Mouse (Mus musculus) CH12.LX (cell line): ENCODE results near the gene Myt1l. TPM values are rescaled to one million over a fixed set of nuclear protein-coding genes. Genes with fewer than 3 reads are reported as not detected.

Source experiments
- DNase-seq: peaks from one replicate; pipeline ENCODE4 v3.0.0-alpha.2; 2013; ENCODE audit errors: extremely low read depth
- H3K27ac ChIP-seq: 2 replicates; pipeline ENCODE4 v1.5.1; 2012; ENCODE audit warnings: low read depth, mild to moderate bottlenecking, control low read depth, moderate library complexity; ENCODE audit not compliant: insufficient read depth
- H3K27me3 ChIP-seq: replicated peaks from 2 replicates; pipeline ENCODE3; 2012; ENCODE audit warnings: inconsistent platforms
- H3K36me3 ChIP-seq, 2 experiments: replicated peaks in 1 of 2; 2 replicates each; pipeline versions ENCODE3 to v1.6.1; 2012; ENCODE audit warnings: inconsistent platforms in 1 of 2, low read length in 1 of 2, mild to moderate bottlenecking in 1 of 2, mixed read lengths in 1 of 2, moderate library complexity in 1 of 2; ENCODE audit not compliant: control insufficient read depth in 1 of 2, insufficient read depth in 1 of 2
- H3K4me1 ChIP-seq, 2 experiments: 2 replicates each; pipeline ENCODE4 v1.6.1; 2012; ENCODE audit warnings: inconsistent platforms in 1 of 2, moderate library complexity in 1 of 2; ENCODE audit not compliant: insufficient read depth in 2 of 2, control insufficient read depth in 1 of 2
- H3K4me2 ChIP-seq: 2 replicates; pipeline ENCODE4 v1.6.1; 2012; ENCODE audit warnings: low read depth, mild to moderate bottlenecking, control low read depth; ENCODE audit not compliant: poor library complexity, insufficient read depth, severe bottlenecking
- H3K4me3 ChIP-seq, 3 experiments: fragments of 150-350 bp in 1 of 3; sonication (generic) in 1 of 3; replicated peaks in 1 of 3; 2 replicates each; pipeline versions ENCODE3 to v1.5.1; 2011 to 2012; ENCODE audit warnings: low read depth in 2 of 3, low read length in 2 of 3, mild to moderate bottlenecking in 2 of 3, moderate library complexity in 2 of 3, control low read depth in 1 of 3, improper control_type of control experiment in 1 of 3, inconsistent platforms in 1 of 3, mixed read lengths in 1 of 3; ENCODE audit not compliant: poor library complexity in 1 of 3
- H3K79me2 ChIP-seq: replicated peaks from 2 replicates; pipeline ENCODE4 v1.6.1; 2012; ENCODE audit warnings: mild to moderate bottlenecking, moderate library complexity; ENCODE audit not compliant: control insufficient read depth, poor library complexity, insufficient read depth, severe bottlenecking; ENCODE audit errors: extremely low read depth
- H3K9ac ChIP-seq: 2 replicates; pipeline ENCODE4 v1.6.1; 2012; ENCODE audit warnings: low read depth, mild to moderate bottlenecking, control low read depth, moderate library complexity; ENCODE audit not compliant: insufficient read depth
- H3K9me3 ChIP-seq: replicated peaks from 2 replicates; pipeline ENCODE3; 2012; ENCODE audit warnings: low read length, inconsistent platforms, mixed read lengths
- BHLHE40 ChIP-seq: IDR thresholded peaks from 2 replicates; pipeline ENCODE4 v1.6.1; 2011; ENCODE audit warnings: mild to moderate bottlenecking, low read depth, low read length, improper control_type of control experiment
- E2F4 ChIP-seq: IDR thresholded peaks from 2 replicates; pipeline ENCODE4 v1.6.1; 2011; ENCODE audit warnings: low read depth, low read length, improper control_type of control experiment; ENCODE audit not compliant: insufficient replicate concordance
- ELF1 ChIP-seq: IDR thresholded peaks from 2 replicates; pipeline ENCODE4 v1.6.1; 2014; ENCODE audit warnings: low read depth, mild to moderate bottlenecking, inconsistent platforms, low read length, improper control_type of control experiment
- ETS1 ChIP-seq: conservative IDR thresholded peaks from 2 replicates; pipeline ENCODE4 v1.6.1; 2012; ENCODE audit warnings: low read depth, mild to moderate bottlenecking, inconsistent platforms, low read length, improper control_type of control experiment, moderate library complexity
- HCFC1 ChIP-seq: IDR thresholded peaks from 2 replicates; pipeline ENCODE4 v1.6.1; 2012; ENCODE audit warnings: low read depth, mild to moderate bottlenecking, inconsistent platforms, low read length, improper control_type of control experiment
- IRF4 ChIP-seq: IDR thresholded peaks from 2 replicates; pipeline ENCODE4 v1.6.1; 2014; ENCODE audit warnings: low read depth, mild to moderate bottlenecking, inconsistent platforms, low read length, improper control_type of control experiment
- JUN ChIP-seq: IDR thresholded peaks from 2 replicates; pipeline ENCODE4 v1.6.1; 2011; ENCODE audit warnings: low read depth, mild to moderate bottlenecking, low read length, improper control_type of control experiment, moderate library complexity; ENCODE audit not compliant: insufficient read depth
- JUND ChIP-seq: conservative IDR thresholded peaks from 2 replicates; pipeline ENCODE4 v1.6.1; 2011; ENCODE audit warnings: low read depth, low read length, improper control_type of control experiment
- MAX ChIP-seq: IDR thresholded peaks from 2 replicates; pipeline ENCODE4 v1.6.1; 2011; ENCODE audit warnings: low read length, improper control_type of control experiment
- MAZ ChIP-seq: IDR thresholded peaks from 2 replicates; pipeline ENCODE4 v1.6.1; 2012; ENCODE audit warnings: low read depth, mild to moderate bottlenecking, inconsistent platforms, low read length, improper control_type of control experiment, moderate library complexity
- MXI1 ChIP-seq: IDR thresholded peaks from 2 replicates; pipeline ENCODE4 v1.6.1; 2011; ENCODE audit warnings: mild to moderate bottlenecking, low read depth, low read length, improper control_type of control experiment
- NELFE ChIP-seq: IDR thresholded peaks from 2 replicates; pipeline ENCODE4 v1.6.1; 2011; ENCODE audit warnings: low read depth, low read length, improper control_type of control experiment
- NRF1 ChIP-seq: IDR thresholded peaks from 2 replicates; pipeline ENCODE4 v1.6.1; 2014; ENCODE audit warnings: low read depth, mild to moderate bottlenecking, inconsistent platforms, low read length, improper control_type of control experiment, moderate library complexity
- PAX5 ChIP-seq: IDR thresholded peaks from 2 replicates; pipeline ENCODE4 v1.6.1; 2012; ENCODE audit warnings: low read length, inconsistent platforms, mixed read lengths
- POLR2AphosphoS2 ChIP-seq: IDR thresholded peaks from 2 replicates; pipeline ENCODE4 v1.6.1; 2011; ENCODE audit warnings: low read depth, low read length, improper control_type of control experiment
- SIN3A ChIP-seq: IDR thresholded peaks from 2 replicates; pipeline ENCODE4 v1.6.1; 2012; ENCODE audit warnings: low read length, improper control_type of control experiment, inconsistent platforms
- SMC3 ChIP-seq: IDR thresholded peaks from 2 replicates; pipeline ENCODE4 v1.6.1; 2011; ENCODE audit warnings: low read depth, low read length, improper control_type of control experiment
- UBTF ChIP-seq: IDR thresholded peaks from 2 replicates; pipeline ENCODE4 v1.6.1; 2012; ENCODE audit warnings: low read depth, mild to moderate bottlenecking, inconsistent platforms, low read length, improper control_type of control experiment, moderate library complexity
- ZKSCAN1 ChIP-seq: IDR thresholded peaks from 2 replicates; pipeline ENCODE4 v1.6.1; 2012; ENCODE audit warnings: low read depth, inconsistent platforms, low read length, improper control_type of control experiment, borderline replicate concordance
- ZMIZ1 ChIP-seq: IDR thresholded peaks from 2 replicates; pipeline ENCODE4 v1.6.1; 2012; ENCODE audit warnings: low read depth, mild to moderate bottlenecking, inconsistent platforms, low read length, improper control_type of control experiment
- ZNF384 ChIP-seq: IDR thresholded peaks from 2 replicates; pipeline ENCODE4 v1.6.1; 2012; ENCODE audit warnings: low read depth, low read length, improper control_type of control experiment, inconsistent platforms
- dilution Hi-C: fragments of 300-500 bp; cut with MboI; formaldehyde crosslinking; loops from 2 replicates; pipeline ENCODE4 v1.14.3; 2020; ENCODE audit warnings: low sequenced_read_pairs; ENCODE audit not compliant: extremely low pct_unique_long_range_greater_than_20kb, extremely low pct_ligation_motif_present
- in situ Hi-C: fragments of 300-500 bp; cut with MboI; formaldehyde crosslinking; loops from 3 replicates; pipeline ENCODE4 v1.14.3; 2019; ENCODE audit warnings: low sequenced_read_pairs, low pct_ligation_motif_present, low pct_unique_long_range_greater_than_20kb, mixed read lengths
- polyA plus RNA-seq: library from polyadenylated mRNA; unstranded; fragments of >175 nt; gene quantifications from 2 replicates; pipeline ENCODE4 v1.2.1, GENCODE M21; 2012; ENCODE audit warnings: low read depth; ENCODE audit not compliant: insufficient read length
- total RNA-seq, 2 experiments: library from RNA; depleted of rRNA; stranded (reverse); fragments of 300-350 nt in 1 of 2; fragments of >200 nt in 1 of 2; gene quantifications; 2 replicates each; pipeline ENCODE4 v1.2.3; 2012 to 2014

The Myt1l gene
- total and polyA plus RNA-seq, 3 experiments: 0.31 to 1.1 TPM; not detected in 1

DNA sequence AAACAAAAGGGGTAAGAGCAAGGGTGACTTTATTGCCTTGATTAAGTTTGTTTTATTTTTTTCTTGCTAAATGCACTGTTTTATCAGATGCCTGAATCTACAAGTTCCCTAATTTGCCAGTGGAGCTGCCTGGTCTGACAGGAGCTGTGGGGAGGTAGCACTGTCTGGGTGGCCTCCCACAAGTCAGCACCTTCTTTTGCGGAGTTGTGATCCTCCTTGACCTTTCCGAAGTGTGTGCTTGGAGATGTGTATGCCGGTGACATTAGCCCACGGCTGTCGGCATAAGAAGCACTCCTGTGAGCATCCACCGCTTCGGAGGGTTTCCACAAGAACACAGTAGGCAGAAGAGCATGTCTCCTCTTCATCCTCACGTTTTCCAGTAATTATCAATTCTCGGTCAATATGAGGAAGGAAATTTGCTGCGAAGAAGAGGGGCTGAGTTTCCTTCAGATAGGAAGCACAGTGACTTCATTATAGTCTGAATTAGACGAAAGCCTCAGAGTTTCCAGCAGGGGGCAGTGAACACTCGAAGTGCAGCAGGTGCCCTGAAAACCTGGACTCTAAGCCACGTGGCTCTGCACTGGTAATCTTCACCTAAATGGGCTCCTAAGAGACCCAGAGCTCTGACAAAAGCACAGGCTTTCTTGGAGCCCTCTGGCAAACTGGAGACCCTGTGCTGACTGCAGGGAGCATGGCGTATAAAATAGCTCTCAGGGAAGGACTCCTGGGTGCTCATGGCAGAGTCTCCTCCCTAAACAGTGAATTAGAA is 147.6 kb downstream of the Myt1l start (continued):
- TF ChIP-seq ZNF384: no peak
- TF ChIP-seq SIN3A: no peak
- TF ChIP-seq JUND: no peak
- TF ChIP-seq ELF1: no peak

DNA sequence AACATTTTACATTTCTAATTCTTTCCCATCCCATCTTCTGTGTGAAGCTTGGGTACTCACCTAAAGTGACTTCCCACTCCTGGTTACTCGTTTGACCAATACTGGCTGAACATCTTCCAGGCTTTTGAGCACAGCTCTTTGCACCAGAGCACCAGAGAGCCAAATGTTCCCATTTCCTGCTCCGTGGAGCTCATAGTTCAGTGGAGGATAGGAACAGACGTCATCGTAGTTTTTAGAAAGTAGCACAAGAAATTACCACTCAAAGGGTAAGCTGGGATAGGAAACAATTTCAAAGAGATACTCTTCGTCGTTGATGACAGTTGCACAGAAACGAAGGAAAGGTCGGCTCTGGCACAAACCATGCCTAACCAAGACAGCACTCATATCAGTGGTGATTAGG is 154.2 kb downstream of the Myt1l start:
- Histone ChIP-seq H3K4me1 (no peaks in the 10 kb centered on the region), H3K27me3 (no peaks in the 10 kb centered on the region), H3K4me3 (no peak overlapping the region), H3K9me3 (no peaks in the 10 kb centered on the region), H3K4me2 (no peak overlapping the region), H3K27ac (no peak overlapping the region), H3K9ac (no peak overlapping the region), H3K79me2 (no peaks in the 10 kb centered on the region), H3K36me3 (no peaks in the 10 kb centered on the region)
- in situ Hi-C loops (no loop called here), dilution Hi-C loops (no loop called here)
- no peak for DNase-seq
- TF ChIP-seq SMC3: no peak
- TF ChIP-seq NRF1: no peak
- no peak for TF ChIP-seq POLR2AphosphoS2
- TF ChIP-seq JUN: no peak
- TF ChIP-seq MAZ: no peak
- no peak for TF ChIP-seq BHLHE40
- no peak for TF ChIP-seq ZKSCAN1
- TF ChIP-seq MAX: no peak
- TF ChIP-seq MXI1: no peak
- TF ChIP-seq IRF4: no peak
- TF ChIP-seq UBTF: no peak
- no peak for TF ChIP-seq E2F4
- no peak for TF ChIP-seq HCFC1
- TF ChIP-seq ETS1: no peak
- no peak for TF ChIP-seq SIN3A
- TF ChIP-seq ZMIZ1: no peak
- no peak for TF ChIP-seq NELFE
- TF ChIP-seq PAX5: no peak
